Mouse (Mus musculus) heart, postnatal 0 days (tissue): ENCODE results near the gene Tmem40.

Source experiments
- CTCF ChIP-seq: IDR thresholded peaks from 2 replicates; pipeline ENCODE4 v1.5.1; 2016; ENCODE audit warnings: antibody characterized with exemption, control low read depth, low read depth
- EP300 ChIP-seq: IDR thresholded peaks from 2 replicates; pipeline ENCODE4 v1.6.1; 2016; ENCODE audit warnings: antibody characterized with exemption, low read depth

DNA sequence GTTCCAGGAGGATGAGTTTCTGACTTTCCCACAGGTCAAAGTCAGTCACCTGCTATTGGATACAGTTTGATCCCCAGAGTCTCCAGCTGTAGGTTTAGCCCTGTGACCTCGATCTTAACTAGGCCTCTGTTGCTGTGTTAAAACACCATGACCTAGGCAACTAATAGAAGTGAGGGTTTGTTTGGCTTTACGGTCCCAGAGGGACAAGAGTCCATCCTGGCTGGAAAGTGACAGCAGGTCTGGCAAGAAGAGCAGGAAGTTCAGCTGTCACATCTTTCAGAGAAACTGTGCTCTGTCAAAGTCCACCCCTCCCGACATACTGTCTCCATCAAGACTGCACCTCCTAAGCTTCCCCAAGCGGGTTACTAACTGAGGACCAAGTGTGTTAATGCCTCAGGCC is 8.6 kb upstream of the Tmem40 start:
- TF ChIP-seq CTCF (no peak), EP300 (no peak)
